Mouse (Mus musculus) cerebellum, adult (tissue): ENCODE measurements around the gene Triobp.
A peak's percentile ranks its signal among the peaks of the same experiment; 100 is the strongest.

Experiments used
- ATAC-seq: cut with Nextera tagmentation; 2 replicates; pipeline ENCODE4 v1.9.2; 2017; ENCODE audit warnings: mild to moderate bottlenecking, moderate library complexity, mixed read lengths; ENCODE audit not compliant: insufficient number of reproducible peaks, low FRiP score, low TSS enrichment

Gene Triobp

GRCm38 (mm10) chr15:78959537-78959936, 12.0 kb downstream of the Triobp start:
- ATAC-seq = no peak

- ATAC-seq = no peak
Observed at GRCm38 (mm10) chr15:78960088-78960487, 12.6 kb downstream of the Triobp start.

GRCm38 (mm10) chr15:78962885-78963284, 15.4 kb downstream of the Triobp start:
- peak; percentile 84 for ATAC-seq

GRCm38 (mm10) chr15:78971626-78972025, 24.1 kb downstream of the Triobp start:
- no peak for ATAC-seq

GRCm38 (mm10) chr15:78973950-78974349, 26.4 kb downstream of the Triobp start:
- ATAC-seq = peak; percentile 43; the same call in 1 of the 2 replicates

- no peak for ATAC-seq
Observed at GRCm38 (mm10) chr15:78977676-78978159, 30.2 kb downstream of the Triobp start.

- no peak for ATAC-seq
Observed at GRCm38 (mm10) chr15:78978875-78979274, 31.4 kb downstream of the Triobp start.

GRCm38 (mm10) chr15:78980084-78980483, 32.6 kb downstream of the Triobp start:
- ATAC-seq = no peak

GRCm38 (mm10) chr15:78982658-78983435, 35.3 kb downstream of the Triobp start:
- ATAC-seq = peak; percentile 45

GRCm38 (mm10) chr15:78983436-78984285, 36.1 kb downstream of the Triobp start:
- ATAC-seq = no peak

GRCm38 (mm10) chr15:78984286-78984778, 36.8 kb downstream of the Triobp start:
- no peak for ATAC-seq

- no peak for ATAC-seq
Observed at GRCm38 (mm10) chr15:78986536-78987220, 39.2 kb downstream of the Triobp start.

GRCm38 (mm10) chr15:78988499-78988971, 41.0 kb downstream of the Triobp start:
- ATAC-seq = peak; percentile 59

- ATAC-seq = no peak
Observed at GRCm38 (mm10) chr15:78989152-78990092, 41.9 kb downstream of the Triobp start.

- ATAC-seq = no peak
Observed at GRCm38 (mm10) chr15:78990093-78990463, 42.6 kb downstream of the Triobp start.

GRCm38 (mm10) chr15:78990970-78991525, 43.5 kb downstream of the Triobp start:
- no peak for ATAC-seq

GRCm38 (mm10) chr15:78992235-78992634, 44.7 kb downstream of the Triobp start:
- no peak for ATAC-seq

GRCm38 (mm10) chr15:78992925-78993324, 45.4 kb downstream of the Triobp start:
- no peak for ATAC-seq

- no peak for ATAC-seq
Observed at GRCm38 (mm10) chr15:78995916-78996315, 48.4 kb downstream of the Triobp start.
